Mouse (Mus musculus): ENCODE data around the gene Peli2. TPM values are rescaled to one million over a fixed set of nuclear protein-coding genes. Genes with fewer than 3 reads are reported as not detected.
A peak's percentile ranks its signal among the peaks of the same experiment; 100 is the strongest.

The Peli2 gene
- total RNA-seq, 2 experiments from 2014 or later = 19.3 to 23.2 TPM

DNA sequence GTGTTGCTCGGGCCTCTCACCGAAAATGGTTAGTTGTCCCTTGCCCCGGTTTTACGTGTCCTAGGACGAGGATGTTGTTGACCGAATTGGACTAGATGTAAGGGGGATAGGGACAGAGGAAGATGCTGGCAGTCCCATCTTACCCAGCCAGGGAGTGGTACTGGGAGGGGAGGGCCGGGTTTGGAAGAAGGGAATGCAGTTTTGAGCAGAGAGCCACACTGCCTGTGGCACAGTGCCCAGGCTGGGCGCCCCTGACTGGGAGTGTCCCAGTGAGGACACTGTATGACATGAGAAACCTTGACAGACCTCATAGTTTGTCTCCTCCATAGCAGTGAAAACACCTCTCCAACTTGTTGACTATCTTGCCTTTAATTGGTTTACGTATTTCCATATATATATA, 45.8 kb downstream of the Peli2 start:
- no peak overlapping the region for H3K27ac ChIP-seq
- DNase-seq (ENCODE audit: low spot score in 2 of 2) = no peak
- TF ChIP-seq CTCF (conservative IDR thresholded peaks at IDR 0.05) = no peak
- H3K4me3 ChIP-seq = no peak overlapping the region

DNA sequence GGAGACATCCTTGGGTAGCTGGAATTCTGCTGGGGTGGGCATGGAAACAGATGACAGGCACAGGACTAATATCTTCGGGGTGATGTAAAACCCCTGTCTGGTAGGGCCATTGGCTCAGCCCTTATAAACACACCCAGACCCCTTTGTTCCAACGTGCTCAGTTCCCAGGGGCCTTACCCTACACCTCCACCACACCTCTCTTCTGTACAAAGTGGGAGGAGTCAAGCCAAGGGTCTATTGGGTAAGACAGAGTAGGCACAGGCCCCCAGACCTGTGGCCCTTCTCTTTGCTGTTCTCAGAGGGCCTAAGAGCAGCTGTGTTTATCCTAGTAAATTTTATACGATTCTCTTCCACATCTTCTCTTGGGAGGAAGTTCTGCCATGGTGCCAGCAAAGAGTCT, 46.4 kb downstream of the Peli2 start:
- no peak for TF ChIP-seq CTCF (conservative IDR thresholded peaks at IDR 0.05)
- no peak for DNase-seq (ENCODE audit: low spot score in 2 of 2)
- Histone ChIP-seq H3K4me3 (no peak overlapping the region), H3K27ac (no peak overlapping the region)

DNA sequence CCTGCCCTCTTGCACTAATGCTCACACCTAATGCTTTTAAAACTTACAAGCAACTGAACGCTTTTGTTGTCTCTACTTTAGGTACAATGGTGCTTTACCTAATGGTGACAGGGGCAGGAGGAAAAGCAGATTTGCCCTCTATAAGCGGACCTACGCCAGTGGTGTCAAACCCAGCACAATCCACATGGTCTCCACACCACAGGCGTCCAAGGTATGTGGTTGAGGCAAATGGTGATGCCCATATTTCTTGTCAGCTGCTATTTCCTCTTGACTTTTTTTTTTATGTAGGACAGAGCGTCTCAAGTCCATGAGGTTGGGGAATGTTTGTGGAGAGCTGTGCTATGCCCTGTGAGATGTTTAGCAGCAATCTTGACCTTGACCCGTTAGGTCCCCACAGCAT, 47.5 kb downstream of the Peli2 start:
- Histone ChIP-seq H3K27ac (no peak overlapping the region), H3K4me3 (no peak overlapping the region)
- TF ChIP-seq CTCF (conservative IDR thresholded peaks at IDR 0.05) = no peak
- no peak for DNase-seq (ENCODE audit: low spot score in 2 of 2)

DNA sequence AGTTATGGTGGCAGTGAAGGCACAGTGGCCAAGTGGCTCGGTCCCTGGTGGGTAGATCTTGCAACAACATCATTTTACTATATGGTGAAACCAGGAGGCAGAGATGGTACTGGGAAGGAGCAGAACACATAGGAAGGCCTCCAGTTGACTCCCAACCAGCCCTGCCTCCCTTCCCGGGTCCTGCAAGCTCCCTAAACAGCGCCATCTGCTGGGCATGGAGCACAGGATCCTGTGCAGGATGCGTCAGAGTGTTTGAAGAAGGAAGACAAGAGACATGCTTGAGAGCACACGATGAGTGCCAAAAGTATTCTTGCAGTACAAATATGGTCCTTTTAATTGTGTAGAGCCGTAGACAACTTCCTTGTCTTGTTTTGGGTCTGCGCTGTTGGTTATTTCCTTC, 49.3 kb downstream of the Peli2 start:
- Histone ChIP-seq H3K4me3 (no peak overlapping the region), H3K27ac (no peak overlapping the region)
- TF ChIP-seq CTCF (conservative IDR thresholded peaks at IDR 0.05) = peak; percentile 79
- peak; percentile 19 to 39 for DNase-seq (ENCODE audit: low spot score in 2 of 2)

DNA sequence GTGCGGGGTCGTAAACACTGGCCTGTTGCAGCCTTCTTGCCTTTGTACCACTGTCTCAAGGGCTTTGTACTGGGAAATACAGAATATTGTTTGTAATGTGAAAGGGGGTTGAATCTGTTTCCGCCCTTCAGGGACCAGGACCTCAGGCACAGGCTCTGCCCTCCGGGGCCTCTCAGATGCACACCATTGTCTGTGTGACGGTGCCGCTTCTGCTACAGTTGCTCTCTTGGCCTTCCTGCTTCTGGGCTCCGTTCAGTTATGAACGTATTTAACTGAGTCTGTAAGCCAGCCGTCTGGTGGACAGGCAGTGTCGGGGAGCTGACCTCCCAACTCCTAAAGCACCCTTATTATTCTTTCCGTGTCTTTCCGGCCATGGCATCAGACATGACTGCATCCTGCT, 50.6 kb downstream of the Peli2 start:
- no peak for DNase-seq (ENCODE audit: low spot score in 2 of 2)
- H3K4me3 ChIP-seq = no peak overlapping the region
- H3K27ac ChIP-seq = no peak overlapping the region
- TF ChIP-seq CTCF (conservative IDR thresholded peaks at IDR 0.05) = no peak

DNA sequence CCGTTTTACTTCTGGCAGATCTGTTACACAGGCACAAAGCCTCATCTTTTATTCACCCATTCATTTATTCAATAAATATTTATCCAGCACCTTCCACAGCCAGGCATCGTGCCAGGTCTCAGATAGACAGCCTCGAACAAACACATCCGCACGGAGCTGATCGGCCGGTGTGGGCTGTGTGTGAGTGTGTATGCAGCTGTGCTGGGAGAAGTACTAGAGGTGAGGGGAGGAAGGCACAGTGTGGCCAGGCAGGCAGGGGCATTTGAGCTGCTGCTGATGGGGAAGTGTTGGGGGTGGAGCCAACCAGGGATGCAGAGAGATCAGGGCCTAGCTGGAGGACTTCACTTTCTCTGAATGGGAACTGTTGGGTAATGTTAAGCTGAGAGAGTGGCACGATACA, 51.4 kb downstream of the Peli2 start:
- TF ChIP-seq CTCF (conservative IDR thresholded peaks at IDR 0.05) = no peak
- DNase-seq (ENCODE audit: low spot score in 2 of 2) = no peak
- H3K4me3 ChIP-seq = no peak overlapping the region
- no peak overlapping the region for H3K27ac ChIP-seq

DNA sequence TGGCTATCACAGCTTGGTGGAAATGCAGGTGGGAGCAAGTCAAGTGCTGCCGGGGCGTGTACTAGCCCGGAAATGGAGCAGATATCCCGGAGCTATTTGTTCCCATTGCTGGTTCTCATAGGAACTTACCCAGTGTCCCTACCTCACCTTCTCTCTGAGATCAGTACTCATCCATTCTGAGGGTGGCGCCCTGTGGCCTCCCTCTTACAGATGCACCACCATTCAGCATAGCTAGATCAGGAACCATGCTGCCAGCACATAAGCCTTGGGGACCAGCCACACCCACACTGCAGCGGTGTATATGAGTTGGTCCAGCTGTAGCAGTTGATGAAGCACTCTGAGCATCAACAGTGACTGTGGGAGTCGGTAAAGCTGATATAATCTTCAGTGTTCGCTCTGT, 52.3 kb downstream of the Peli2 start:
- no peak for DNase-seq (ENCODE audit: low spot score in 2 of 2)
- Histone ChIP-seq H3K4me3 (no peak overlapping the region), H3K27ac (no peak overlapping the region)
- no peak for TF ChIP-seq CTCF (conservative IDR thresholded peaks at IDR 0.05)

DNA sequence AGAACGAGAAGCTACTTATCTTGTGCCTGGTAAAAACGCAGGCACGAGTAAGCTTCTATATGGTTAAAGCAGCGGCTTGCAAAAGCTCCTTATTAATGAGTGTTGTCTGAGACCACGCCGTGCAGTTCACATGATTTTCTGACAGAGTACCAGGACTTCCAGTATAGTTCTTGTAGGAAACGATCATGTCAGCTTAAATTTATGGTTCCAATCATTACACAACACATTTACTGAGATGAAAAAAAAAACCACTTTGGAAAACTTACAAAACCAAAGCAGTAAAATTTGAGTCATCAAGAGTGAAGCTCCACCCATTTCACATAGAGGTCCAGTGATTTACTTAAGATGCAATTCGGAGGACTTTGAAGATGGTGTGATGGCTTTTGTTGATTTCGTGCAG, 53.2 kb downstream of the Peli2 start:
- no peak for TF ChIP-seq CTCF (conservative IDR thresholded peaks at IDR 0.05)
- no peak for DNase-seq (ENCODE audit: low spot score in 2 of 2)

DNA sequence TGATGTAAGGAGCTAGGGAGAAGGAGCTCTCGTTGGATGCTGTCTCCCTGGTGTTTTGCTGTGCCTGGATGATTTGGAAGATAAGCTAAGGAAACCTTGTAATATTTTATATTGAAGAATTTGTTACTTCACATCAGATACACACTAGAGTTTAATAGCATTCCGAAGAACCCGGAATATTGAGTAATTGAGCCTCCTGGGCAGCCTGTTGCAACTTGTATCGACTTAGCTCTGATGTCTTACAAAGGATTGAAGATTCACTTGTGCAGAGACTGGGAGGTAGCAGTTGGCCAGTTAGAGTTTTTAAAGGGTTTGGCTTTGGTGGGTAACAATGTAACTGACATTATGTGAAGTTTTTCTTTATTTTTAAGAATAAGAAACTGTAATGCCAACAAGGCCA, 53.7 kb downstream of the Peli2 start:
- no peak for DNase-seq (ENCODE audit: low spot score in 2 of 2)
- H3K4me3 ChIP-seq = no peak overlapping the region
- no peak overlapping the region for H3K27ac ChIP-seq
- no peak for TF ChIP-seq CTCF (conservative IDR thresholded peaks at IDR 0.05)

More for the DNA sequence above, 53.2 kb downstream of the Peli2 start:
- H3K4me3 ChIP-seq = no peak overlapping the region
- H3K27ac ChIP-seq = no peak overlapping the region

DNA sequence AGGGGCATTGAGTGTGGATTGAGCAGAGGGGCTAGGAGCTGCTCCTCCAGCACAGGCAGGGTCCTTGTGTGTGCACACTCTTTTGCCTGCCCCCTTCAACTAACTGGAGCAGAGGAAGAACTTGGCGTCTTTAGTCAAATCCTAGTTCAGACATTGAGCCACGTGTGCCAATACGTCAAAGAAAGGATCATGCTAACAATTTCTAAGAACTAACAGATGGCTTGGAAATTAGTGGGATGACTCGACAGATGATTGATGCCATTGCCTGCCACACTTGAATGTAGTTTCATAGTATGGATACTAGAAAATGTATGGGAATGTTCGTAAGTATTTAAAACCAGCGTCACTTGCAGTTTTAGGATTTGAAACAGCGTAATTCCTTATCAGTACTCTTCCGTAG, 54.5 kb downstream of the Peli2 start:
- TF ChIP-seq CTCF (conservative IDR thresholded peaks at IDR 0.05) = no peak
- H3K4me3 ChIP-seq = no peak overlapping the region
- no peak overlapping the region for H3K27ac ChIP-seq
- no peak for DNase-seq (ENCODE audit: low spot score in 2 of 2)

DNA sequence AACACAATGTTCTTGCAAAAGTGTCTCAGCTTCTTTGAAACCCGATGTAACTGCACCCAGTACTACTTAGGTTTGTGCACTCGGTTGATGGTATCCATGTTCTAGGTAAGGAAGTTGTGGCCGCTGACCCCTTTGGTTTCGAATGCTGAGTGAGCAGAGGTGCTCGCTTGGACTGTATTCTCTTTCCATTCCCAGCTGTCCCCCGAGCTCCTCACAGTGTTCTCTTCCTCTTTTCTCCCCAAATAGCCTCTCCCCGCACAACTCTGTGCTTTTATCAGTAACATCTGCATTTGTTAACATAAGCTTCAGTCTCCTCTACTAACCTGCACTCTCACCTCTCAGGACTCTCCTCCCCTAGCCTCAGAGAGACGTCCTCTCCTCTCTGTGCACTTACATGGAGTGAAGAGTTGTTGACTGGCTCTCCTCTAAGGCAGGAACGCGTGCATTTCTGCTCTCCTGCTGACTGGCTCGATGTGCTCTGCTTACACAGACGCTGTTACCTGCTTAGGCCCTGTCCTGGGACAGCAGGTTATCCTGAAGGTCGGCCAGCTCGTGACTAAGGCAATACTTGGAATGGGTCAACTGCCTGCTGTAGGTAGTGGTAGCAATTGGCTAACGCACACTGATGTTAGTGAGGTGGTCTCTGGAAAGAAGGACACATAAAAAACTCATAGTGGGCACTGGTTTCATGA, 57.8 kb downstream of the Peli2 start:
- no peak for DNase-seq (ENCODE audit: low spot score in 2 of 2)
- Histone ChIP-seq H3K27ac (no peak overlapping the region), H3K4me3 (no peak overlapping the region)
- TF ChIP-seq CTCF (conservative IDR thresholded peaks at IDR 0.05) = no peak

DNA sequence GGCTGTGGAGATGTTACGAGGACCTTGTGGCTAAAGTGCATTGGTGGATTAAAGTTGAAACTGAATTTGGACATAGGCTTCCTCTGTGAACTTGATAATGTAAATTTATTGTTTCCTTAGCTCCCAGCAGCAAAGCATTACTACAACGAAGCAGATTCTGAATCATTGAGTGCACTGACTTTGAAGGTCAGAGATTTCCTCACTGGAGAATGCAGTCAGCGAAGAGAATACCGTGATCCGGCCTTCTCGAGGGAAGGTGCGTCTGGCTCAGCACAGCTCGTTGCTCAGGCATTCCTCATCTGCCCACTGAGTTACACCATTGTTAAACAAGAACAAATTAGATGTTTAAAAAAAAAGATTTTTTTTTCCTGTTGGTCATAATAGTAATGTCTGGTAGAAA, 58.4 kb downstream of the Peli2 start:
- Histone ChIP-seq H3K4me3 (no peak overlapping the region), H3K27ac (no peak overlapping the region)
- no peak for TF ChIP-seq CTCF (conservative IDR thresholded peaks at IDR 0.05)
- DNase-seq (ENCODE audit: low spot score in 2 of 2) = no peak

DNA sequence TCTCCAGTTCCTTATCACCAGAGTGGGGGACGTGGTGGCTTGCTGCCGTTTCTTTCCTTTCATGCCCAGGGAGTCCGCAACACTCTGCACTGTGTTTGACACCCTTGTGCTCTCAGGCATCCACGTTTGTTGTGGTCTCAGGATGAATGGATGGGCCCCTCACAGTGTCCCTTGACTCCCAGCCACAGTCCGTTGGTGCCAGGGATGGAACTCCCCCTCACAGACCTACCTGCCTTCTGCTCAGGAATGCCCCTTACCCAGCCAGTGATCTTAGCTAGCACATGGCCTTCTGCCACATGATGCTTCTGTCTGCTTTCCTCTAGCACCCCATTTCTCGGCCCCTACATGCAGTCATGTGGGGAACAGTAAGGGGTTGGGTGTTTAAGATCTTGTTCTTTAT, 65.7 kb downstream of the Peli2 start:
- DNase-seq (ENCODE audit: low spot score in 2 of 2) = no peak
- no peak overlapping the region for H3K4me3 ChIP-seq
- no peak for TF ChIP-seq CTCF (conservative IDR thresholded peaks at IDR 0.05)
- no peak overlapping the region for H3K27ac ChIP-seq

DNA sequence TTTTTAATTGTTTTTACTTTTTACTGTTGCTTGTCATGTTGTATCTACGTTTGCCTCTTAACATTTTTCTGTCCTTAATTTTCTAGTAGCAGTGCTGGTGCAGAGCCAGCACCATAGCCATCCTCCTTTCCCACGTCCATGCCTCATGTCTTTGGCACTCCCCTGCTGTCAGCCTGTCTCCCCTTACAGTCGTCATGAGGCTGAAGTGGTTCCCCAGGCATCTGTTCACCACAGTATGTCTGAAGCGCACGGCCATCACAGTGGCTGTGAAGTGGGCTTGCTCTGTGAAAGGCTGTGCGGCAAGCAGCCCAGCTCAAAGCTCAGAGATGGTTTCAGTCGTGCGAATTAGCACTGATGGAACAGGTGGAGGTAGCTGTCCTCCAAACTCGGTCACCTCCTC, 66.5 kb downstream of the Peli2 start:
- Histone ChIP-seq H3K4me3 (no peak overlapping the region), H3K27ac (no peak overlapping the region)
- DNase-seq (ENCODE audit: low spot score in 2 of 2) = no peak
- TF ChIP-seq CTCF (conservative IDR thresholded peaks at IDR 0.05) = no peak

DNA sequence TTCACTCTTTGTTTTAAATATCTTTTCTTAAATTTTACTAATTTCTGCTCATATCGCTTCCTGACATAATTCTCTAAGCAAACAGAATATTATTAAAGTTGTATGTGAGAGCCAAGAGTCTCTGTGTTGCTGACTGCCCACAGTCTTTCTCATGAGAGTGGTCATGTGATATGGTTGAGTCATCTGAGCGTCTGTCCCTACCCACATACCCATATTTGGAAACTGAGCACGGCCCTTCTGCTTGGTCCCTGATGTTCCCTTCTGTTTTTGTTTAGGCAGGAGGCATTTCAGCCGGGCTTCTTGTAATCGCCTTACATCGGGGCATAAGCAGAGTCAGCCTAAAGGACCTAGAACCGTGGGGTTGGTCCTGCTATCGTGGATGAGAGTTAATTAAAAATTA, 68.7 kb downstream of the Peli2 start:
- no peak overlapping the region for H3K4me3 ChIP-seq
- peak overlapping the region; percentile 68 for H3K27ac ChIP-seq
- peak; percentile 64 to 69 for DNase-seq (ENCODE audit: low spot score in 2 of 2)
- no peak for TF ChIP-seq CTCF (conservative IDR thresholded peaks at IDR 0.05)
